Mouse (Mus musculus) frontal cortex, adult (tissue): ENCODE results near the gene Lrp2.

ENCODE experiments used
- ATAC-seq: cut with Nextera tagmentation; 2 replicates; pipeline ENCODE4 v1.9.2; 2017; ENCODE audit warnings: mild to moderate bottlenecking, moderate library complexity, mixed read lengths; ENCODE audit not compliant: low TSS enrichment

Lrp2 gene

DNA sequence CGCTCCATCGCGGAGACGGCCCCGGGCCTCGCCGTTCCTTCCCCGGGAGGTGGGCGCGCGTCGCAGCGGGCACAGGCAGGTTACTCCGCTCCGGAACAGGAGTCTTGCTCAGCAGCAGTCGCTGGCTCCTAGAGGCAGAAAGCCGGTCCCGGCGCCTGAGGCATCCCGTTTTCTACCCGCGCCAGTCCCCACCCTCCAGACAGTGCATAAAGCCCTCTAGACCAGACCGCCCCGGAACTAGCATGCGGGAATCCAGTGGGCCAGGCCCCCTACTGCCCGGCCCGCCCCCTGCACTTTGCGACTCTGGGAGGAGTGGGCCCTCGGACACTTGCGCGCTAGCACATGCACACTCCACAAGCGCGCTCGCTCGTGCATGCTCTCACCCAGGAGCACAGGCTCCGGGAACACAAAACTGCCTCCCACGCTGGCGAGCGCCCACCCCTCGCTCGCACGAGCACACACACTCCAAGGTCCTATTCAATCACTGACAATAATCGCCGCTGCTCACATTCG lies at the start of gene Lrp2:
TSS of gene Lrp2 (minus strand) at position 180 of the 513 bp plus-strand sequence.
- peak; percentile 59 for ATAC-seq

DNA sequence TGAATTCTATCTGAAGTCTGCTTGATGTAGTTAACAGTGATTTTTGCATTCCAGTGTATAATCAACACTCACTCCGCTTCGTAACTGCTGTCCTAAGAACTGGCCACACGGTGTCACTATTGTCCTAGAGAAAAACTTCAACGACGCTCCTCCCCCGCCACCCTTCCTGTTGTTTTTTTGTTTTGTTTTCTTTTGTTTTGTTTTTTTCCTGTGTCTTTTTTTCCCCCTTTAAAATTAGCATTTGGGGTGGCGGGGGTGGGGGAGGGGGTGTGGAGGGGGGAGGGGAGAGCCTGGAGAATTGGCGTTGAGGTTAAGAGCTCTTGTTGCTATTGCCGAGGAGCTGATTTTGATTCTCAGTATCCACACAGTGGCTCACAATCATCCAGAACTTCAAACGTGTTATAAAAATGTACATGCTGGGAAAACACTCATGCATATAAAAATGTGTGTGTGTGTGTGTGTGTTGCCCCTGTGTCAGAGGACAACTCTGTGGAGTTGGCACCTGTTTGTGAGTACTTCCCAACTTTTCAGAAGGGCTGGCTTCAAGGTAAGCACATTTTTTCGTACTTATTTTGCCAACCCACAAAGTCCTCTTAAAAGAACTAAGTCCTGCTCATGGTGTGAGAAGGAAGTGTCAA lies 49.3 kb upstream of the Lrp2 start:
- ATAC-seq = peak; percentile 82

DNA sequence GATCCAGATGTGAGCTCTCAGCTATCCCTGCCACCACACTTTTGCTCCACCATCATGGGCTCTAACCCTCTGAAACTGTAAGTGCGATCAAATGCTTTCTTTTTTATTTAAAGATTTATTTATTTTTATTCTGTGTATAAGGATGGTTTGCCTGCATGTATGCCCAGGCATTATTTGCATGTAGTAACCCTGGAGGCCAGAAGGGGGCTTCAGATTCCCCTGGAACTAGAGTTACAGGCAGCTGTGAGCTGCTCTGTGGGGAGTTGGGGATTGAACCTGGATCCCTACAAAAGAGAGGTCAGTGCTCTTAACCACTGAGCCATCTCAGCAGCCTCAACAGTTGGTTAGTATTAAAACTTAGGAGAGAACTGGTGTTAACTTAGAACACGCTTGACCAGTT lies 45.6 kb upstream of the Lrp2 start:
- no peak for ATAC-seq

DNA sequence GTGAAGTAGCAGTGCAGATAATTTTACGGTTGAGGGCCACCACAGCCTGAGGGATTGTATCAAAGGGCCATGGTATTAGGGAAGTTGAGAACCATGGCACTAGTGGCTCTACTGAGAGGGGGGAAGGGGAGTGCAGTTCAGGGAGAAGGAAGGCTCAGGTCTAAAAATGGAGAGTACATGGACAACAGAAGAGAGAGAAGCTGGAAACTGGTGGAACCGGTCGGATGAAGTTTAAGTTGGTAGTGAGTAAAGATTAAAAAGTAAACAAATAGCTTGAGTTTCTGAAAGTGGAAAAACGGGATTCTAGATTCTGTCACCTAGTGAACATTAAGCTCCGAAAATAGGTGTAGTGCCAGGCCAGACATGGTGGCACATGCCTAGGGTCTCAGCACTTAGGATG lies 44.9 kb upstream of the Lrp2 start:
- no peak for ATAC-seq

DNA sequence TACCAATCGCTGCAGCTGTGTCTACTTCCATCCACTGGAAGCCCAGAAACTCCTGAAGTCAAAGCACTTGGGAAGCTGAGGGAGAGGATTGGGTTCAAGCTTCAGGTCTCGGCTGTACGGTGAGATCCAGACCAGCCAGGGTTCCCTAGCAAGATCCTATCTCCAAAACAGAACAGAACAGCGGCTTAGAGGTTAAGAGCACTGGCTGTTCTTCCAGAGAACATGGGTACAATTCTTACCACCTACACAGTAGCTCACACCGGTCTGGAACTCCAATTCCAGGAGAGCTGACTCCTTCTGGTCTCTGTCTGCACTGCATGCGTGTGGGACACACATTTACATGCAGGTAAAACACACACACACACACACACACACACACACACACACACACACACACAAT lies 44.0 kb upstream of the Lrp2 start:
- ATAC-seq = no peak

DNA sequence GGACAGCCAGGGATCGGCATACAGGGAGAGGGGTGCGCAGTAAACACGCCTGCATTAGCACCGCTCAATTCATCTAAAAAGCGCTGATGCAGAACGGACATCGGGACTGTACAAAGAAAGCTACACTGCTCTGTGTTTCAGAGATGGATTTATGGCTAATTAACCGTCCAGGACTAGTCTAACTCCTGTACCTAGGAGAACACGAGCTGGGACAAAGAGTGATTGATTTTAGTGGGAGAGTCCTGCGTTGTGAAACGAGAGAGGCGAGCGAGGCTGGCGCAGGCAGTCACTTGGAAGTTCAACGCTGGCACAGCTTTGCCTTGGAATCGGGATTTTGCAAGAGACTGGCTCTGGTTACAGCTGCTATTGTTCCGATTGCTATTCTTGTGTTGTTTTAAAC lies 43.4 kb upstream of the Lrp2 start:
- ATAC-seq = no peak

DNA sequence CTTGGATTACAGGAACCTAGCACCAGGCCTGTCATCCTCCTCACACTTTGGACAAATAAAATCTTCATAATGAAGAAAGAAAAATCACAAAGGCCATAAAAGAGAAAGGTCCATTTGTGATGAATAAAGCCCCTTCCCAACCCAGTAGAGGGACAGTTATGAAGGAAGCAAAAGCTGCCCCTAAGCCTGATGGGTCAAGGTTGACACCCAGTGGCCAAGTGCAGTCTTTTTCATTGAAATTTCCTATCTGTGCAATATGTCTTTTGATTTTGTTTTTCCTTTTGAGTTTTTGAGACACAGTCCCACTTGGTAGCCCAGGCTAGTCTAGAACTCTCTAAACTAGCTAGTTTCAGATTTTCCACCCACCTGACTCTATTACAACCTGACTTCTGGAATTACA lies 33.4 kb upstream of the Lrp2 start:
- no peak for ATAC-seq

DNA sequence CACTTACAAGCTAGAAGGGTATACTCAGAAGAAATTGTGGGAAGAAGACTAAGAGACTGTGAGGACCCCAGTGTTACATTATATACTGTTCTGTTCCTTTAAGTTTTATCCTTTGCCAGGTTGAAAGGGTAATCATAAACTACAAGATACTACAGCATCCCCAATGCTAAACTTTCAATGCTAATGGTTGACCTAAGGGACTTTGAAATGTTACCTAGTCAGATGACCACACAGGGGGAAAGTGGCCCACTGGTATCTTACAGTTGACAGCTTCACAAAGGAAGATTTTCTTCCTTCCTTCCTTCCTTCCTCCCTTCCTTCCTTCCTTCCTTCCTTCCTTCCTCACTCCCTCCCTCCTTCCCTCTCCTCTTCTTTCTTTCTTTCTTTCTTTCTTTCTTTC lies 32.5 kb upstream of the Lrp2 start:
- ATAC-seq = no peak

DNA sequence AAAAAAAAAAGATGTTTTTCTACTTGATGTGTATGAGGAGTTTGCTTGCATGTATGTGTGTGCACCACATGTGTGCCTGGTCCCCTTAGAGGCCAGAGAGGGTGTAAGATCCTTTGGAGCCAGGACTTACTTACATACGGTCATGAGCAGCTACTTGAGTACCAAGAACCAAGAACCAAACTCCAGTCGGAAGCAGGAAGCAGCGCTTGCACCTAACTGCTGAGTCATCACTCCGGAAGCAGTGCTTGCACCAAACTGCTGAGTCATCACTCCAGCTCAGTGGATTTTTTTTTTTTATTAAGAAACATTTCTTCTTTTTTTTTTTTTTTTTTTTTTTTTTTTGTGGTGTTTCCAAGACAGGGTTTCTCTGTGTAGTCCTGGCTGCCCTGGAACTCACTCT lies 27.4 kb upstream of the Lrp2 start:
- ATAC-seq = no peak

DNA sequence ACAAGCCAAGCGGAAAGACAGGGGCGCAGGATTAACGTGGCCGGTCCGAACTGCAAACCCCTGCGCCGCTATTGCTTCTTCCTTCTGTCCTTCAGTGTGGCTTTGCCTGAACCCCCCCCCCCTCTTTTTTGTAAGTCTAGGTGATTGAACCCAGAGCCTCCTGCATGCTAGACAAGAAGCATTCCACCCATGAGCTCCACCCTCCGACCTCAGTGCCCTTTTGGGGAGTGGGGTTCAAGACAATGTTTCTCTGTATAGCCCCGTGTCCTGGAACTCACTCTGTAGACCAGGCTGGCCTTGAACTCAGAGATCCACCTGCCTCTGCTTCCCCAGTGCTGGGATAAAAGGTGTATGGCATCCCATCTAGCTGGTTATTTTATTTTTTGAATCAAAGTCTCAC lies 26.9 kb upstream of the Lrp2 start:
- no peak for ATAC-seq

DNA sequence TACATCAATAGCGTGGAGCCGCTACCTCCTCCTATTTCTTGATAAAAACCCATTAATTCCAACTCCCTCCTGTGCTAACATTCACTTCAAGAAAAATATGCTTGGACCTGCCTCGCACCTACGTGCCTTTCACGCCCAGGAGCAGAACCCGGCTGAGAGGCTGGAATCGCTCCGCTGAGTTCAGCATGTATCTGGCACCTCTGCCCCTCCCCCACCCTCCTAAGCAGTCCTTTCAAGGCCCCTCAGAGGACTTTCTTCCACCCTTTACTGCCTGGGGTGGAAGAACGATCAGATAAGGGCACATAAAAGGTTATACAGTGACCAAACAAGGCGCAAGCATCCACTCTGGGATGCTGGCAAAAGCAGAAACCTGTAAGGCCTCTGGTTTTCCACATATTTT lies 26.4 kb upstream of the Lrp2 start:
- no peak for ATAC-seq

DNA sequence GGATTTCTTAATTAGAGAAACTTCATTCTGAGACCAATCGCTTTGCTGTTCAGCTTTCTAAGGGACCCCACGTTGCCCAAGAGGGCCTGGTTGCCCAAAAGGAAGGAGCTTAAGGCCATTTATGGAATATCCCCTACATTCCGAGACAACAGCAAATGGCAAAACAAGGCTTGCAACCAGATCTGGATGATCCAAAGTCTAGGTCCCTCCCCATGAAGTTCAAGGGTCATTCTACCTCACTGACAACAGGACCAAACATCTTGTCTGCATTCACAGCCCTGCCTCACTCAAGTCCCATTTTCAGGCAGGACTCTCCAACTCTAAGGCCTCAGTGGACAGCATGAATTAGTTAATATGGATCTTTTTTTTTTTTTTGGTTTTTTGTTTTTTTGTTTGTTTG lies 20.8 kb upstream of the Lrp2 start:
- no peak for ATAC-seq

DNA sequence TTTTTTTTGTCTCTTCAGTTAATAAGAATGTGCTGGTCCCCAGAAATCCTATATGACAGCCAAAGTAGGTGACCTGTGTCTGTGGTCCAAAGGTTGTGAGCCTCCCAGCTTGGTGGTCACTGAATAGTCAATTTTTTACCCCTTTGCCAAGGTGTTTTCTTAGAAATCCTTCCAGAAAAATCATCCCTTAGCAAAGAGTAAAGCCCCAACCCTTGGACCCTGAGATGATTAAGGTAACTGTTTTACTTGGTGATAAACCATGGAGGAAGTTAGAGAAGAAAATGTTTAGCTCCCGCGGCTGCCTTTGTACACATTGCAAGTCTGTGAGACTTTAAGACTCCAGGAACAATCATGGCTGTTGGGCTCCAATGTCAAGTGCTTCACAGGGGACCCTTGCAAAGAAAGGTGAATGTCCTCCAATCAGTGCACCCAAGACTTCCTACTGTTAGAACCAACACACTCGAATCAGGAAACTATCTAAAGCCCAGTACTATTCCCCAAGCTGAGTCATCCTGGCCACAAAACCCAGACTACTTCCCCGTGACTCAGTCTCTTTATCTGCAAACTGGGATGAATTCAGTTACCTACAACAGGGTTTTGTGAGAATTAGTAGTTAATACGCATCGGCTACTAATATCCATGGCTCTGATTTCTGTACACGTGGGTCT lies 18.0 kb upstream of the Lrp2 start:
- no peak for ATAC-seq

DNA sequence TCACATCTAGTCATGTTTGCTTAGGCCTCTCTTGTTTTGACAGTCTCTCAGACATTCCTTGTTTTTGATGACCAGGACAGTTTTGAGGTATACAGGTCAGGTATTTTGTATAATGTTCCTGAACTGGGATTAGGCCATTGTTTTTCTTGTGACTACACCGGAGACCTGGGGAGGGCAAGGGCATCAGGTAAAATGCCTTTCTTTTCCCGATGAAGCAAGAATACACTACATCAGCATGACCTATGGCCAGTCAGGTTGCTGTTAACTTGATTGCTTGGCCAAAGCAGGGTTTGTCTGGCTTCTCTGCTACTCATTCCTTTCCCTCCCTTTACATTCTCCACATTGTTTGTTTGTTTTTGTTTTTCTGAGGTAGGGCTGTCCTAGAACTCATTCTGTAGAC lies 7.3 kb upstream of the Lrp2 start:
- ATAC-seq = no peak

DNA sequence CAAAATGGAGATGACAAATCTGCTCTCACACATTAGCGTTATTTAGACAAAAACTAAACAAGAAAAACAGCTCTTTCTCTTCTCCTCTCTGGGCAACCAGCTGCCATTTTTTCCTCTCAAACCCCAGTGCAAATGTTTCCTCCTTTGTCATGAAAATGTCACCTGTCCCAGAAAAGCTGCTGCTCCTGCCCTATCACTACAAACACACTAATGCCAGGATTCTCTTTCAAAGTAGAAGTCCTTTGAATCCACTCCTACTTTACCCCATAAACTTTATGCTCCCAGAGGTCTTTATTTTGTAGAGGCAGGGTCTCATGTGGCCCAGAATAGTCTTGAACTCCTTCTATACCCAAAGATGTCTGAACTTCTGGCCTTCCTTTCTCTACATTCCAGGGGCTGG lies 6.7 kb upstream of the Lrp2 start:
- no peak for ATAC-seq

DNA sequence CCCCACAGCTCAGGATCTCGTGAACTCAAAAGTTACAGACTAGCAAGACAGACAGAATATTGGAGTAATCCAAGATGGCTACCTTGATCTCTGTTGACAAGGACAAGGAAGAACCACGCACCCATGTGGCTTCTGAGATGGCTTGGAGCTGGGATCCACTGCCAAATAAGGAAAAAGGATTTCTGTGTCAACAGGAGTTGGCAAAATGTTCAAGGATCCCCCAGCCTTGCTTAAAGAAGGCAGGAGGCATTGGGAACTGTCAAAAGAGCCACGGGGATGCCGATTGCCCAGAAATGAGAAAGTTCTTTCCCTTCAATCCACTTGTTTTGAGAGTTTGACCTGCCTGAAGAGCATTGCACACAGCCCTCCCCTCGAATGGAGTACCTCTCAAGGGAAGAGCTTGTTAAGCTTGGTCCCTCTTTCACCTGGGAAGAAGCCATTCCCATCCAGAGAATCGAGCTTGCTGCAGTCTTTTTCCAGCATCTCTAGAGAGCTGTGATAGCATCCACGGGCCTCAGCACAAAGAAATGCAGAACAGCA lies 6.2 kb upstream of the Lrp2 start:
- no peak for ATAC-seq

DNA sequence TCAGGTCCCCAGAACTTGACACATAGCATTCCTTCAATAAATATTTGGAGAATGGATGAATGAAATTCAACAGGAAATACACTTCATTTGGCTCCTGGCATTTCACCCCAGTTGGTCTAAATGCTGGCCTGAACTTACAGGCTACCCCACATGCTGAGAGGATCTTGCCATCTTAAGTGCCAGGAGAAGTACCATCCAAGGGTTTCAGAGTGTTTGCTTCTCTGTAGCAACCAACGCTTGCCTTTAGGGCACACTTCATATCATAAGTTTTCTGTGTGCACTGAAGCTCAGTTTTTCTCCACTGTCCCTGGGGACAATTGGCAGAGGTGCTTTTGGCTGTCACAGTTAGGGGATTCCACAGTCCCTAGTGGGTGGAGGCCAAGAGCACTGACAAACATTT lies 4.7 kb upstream of the Lrp2 start:
- no peak for ATAC-seq

DNA sequence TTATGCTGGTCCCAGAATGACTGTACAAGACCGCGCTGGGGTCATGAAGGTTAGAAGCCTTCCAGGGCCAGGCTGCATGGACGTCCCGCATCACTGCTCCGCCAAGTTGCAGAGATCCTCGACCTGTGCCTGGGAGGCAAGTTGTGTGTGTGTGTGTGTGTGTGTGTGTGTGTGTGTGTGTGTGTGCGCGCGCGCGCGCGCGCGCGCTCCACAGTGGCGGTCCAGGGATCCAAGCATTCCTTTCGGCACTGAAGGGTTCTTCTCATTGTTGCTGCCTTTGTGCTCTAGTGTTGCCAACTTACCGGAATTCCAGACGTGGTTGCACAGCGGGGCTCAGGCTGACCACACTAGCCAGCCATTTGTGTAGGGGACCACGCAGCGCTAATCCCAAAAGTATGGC lies 2.0 kb upstream of the Lrp2 start:
- ATAC-seq = no peak

DNA sequence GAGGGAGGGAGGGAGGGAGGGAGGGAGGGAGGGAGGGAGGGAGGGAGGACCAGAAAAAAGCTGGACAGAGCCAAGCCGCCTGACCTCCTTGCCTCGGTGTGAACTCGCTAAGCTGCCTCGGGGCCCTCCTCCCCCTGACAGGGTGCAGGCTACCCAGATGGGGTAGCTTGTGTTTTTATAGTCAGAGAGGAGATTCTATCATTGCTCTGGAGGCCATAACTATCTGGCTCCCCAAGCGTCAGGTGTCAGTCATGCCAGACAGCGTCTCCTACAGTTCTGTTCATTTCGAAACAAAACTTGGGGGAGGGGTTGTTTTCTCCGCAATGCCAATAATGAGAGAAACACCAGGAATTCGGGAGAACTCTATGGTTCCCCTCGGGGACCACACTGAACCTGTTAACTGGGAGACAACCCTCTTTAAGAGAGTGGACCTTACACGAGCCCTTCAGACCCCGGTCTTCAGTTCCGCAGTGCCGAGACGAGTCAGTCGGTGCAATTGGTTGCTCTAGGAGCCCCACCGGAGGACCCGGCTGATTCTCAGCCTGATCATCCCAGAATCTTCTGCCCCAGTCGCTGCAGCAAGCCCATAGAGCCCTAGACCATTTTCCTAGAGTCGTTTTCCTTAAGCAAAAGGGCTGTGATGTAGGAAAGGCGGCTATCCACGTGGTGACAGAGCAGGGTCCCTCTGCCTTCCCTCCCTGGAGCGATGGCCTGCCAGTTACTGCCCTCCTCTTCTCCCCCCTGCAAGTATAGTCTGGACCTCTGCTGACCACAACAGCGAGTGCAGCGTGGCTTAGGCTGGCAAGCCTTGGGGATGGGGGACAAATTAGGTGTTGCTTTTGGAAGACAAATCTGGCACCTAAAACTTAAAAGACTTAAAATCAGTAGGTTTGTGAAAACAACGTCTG lies 1.2 kb upstream of the Lrp2 start:
- ATAC-seq = no peak

DNA sequence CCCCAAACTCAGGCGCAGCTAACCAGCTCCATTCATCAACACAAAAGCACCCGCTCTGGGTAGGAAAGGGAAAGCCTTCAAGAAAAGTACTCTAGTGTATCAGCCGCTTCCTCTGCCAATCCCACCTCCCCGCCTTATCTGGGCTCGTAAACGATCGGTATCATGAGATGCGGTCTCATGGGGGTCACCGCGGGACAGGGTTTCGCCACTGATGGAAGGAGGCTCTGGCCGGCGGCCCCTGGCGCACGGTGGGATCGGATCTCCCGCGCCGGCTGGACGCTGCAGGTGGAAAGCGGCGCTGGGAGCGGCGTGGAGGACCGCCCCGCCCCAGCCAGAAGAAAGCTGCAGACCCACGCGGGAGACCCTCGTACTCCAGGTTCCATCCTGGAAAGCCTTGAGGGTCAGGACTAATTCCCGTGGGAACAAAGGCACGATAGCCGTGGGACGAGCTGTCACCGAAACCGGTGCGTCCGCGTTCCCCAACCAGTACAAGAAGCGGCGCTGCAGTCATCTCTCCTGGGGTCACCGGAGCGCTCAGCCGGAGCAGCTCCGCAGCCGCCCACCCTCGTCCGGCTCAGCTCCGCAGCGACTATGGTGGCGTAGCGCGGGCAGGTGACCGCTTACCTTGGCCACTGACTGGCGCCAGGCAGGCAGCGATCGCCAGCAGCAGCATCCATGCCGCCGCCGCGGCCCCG lies 527 bp downstream of the Lrp2 start:
- peak; percentile 27; the same call in 1 of the 2 replicates for ATAC-seq

DNA sequence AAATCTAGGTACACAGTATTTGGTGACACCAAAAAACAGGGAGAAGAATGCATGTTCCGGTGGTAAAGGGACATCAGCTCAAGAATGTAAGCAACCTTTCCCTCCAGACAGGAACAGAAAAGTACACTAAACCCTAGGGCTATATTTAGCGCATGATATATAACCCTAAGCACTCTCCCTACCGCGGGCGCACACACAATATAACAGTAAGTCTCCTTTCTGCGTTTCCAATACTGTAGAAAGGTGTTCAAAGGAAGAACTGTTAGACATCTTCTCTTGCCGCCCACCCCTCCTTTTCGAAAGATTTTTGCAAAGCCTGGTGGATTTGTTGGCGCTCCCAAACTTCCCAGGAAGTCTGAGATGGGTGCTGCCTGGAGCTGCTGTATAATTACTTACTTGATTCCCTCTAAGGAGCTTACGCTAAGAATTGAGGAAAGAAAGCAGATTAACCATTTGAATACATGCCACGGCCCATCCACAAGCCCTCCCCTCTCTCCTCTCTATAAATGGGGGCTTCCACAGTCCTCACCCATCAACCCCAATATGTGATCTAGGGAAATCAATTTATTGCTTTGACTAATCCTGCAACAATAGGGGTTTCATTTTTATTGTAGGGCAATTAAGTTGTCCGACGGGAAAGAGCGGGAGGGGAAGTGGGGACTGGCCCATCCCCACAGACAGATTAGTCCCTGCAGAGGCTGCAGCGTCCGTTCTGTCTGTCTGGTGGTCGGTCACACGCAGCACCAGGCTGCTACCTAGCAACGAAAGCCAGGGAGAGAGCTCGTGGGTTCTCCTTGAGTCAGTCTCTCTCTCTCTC lies 1.5 kb downstream of the Lrp2 start:
- no peak for ATAC-seq
